Mouse (Mus musculus) embryo, embryonic 10 days (tissue): ENCODE measurements at regions not wholly inside any gene's neighbourhood (a gene's known extent, or its start where the extent isn't known, plus 50 kb on each side); places are given as distances from the start of the nearest gene placed in this dataset.
"Not testable (repeated sequence)": the region's sequence is repeated elsewhere in the genome, so short reads cannot be mapped to it uniquely, and the experiment has no call there.

Experiments
- DNase-seq: peaks from one replicate; pipeline ENCODE4 v3.0.0-alpha.2; 2015; ENCODE audit warnings: low spot score

- DNase-seq, result no peak
These were observed 61.0 kb downstream of the 4930474N05Rik start for GRCm38 (mm10) chr14:36155757-36156156.

GRCm38 (mm10) chr14:36156175-36156574 is 61.5 kb downstream of the 4930474N05Rik start:
- no peak for DNase-seq

DNA sequence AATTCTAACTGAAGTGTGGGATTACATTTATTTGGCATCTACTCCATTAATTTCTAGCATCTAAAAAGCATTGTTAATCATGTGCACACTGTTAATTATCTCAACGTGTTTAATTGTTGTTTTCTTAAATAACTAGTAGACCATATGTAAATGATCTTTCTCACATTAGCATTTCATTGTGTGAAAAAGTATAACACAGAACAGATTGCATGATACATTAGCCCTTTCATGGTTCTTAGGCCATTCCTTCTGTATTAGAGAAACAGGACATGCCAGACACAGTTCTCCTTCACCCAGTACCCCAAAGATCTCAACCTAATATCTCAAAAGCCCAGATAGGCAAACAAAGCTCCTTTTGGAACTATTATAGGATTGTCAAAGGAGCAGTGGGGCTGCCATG is 89.0 kb downstream of the 4930474N05Rik start:
- DNase-seq, result no peak

DNA sequence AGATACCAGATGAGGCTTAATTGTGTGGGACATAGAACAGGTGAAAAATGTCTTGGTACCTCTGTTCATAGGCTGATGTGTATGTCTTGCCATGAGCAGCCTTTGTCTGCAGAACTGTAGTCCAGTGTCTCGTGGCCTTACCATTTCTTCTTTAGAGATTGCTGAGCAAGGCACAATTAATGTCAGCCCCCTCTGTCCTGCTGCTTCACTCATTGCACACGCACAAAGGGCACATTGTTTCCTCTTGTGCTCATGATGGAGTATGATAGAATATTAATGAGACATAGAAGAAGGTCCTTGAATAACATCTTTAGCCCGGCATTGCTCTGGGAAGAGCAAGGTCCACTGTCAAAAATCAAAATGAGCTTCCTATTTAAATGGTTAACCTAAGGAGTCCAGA is 101.8 kb downstream of the 4930474N05Rik start:
- DNase-seq, result peak; percentile 6

GRCm38 (mm10) chr14:36198396-36198795 is 103.7 kb downstream of the 4930474N05Rik start:
- DNase-seq, result no peak

GRCm38 (mm10) chr14:36203855-36204254 is 109.1 kb downstream of the 4930474N05Rik start:
- DNase-seq, result no peak

- DNase-seq, result peak; percentile 82
These were observed 118.1 kb downstream of the 4930474N05Rik start for GRCm38 (mm10) chr14:36212830-36213229.

DNA sequence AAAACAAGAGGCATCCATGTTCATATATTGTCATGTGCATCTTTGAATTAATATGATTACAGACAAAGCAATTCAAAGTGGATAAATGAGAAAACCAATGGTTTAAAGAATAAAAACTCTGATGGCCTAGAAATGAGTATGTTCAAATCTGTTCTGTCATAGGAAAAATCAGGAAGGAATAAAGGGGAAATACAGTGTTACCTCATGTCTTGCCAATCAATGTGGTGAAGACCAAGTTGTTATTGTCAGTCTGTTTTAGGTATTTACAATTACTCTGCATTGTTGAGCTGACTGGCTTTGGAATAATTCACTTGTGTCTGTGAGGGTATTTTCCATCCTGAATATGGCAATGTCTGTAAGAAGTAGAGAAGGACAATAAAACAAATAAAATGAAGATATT is 151.1 kb downstream of the 4930474N05Rik start:
- DNase-seq, result no peak

GRCm38 (mm10) chr14:36262126-36262525 is 167.4 kb downstream of the 4930474N05Rik start:
- DNase-seq, result no peak

DNA sequence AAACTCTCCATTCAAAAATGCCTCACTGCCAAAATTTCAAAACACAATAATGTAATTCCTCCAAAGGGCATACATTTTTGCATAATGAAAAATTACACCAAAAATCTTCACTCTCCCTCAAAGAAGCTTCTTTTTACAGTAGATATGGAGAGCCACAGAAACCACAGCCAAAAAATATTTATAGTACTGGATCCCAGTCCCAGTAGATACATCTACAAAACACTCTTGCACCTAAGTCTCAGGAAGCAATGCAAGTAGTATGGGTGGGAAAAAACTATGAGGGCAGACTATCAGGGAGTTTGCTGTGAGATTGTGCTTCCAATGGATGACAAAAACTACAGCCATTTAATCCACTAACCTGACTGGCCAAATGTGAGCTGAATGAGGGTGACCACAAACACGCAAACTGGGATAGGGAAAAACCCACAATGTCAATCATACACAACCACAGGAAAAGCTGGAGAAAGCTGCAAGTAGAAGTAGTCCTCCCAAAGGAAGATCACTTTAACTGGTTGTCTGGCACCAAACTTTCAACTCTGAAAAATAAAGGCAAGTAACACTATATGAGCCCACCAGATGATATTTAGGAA is 189.2 kb downstream of the 4930474N05Rik start:
- no peak for DNase-seq

GRCm38 (mm10) chr14:36288697-36289286 is 194.1 kb downstream of the 4930474N05Rik start:
- no peak for DNase-seq

- no peak for DNase-seq
These were observed 215.6 kb downstream of the 4930474N05Rik start for GRCm38 (mm10) chr14:36310324-36310723.

GRCm38 (mm10) chr14:36314673-36315072 is 220.0 kb downstream of the 4930474N05Rik start:
- not testable (repeated sequence) for DNase-seq

DNA sequence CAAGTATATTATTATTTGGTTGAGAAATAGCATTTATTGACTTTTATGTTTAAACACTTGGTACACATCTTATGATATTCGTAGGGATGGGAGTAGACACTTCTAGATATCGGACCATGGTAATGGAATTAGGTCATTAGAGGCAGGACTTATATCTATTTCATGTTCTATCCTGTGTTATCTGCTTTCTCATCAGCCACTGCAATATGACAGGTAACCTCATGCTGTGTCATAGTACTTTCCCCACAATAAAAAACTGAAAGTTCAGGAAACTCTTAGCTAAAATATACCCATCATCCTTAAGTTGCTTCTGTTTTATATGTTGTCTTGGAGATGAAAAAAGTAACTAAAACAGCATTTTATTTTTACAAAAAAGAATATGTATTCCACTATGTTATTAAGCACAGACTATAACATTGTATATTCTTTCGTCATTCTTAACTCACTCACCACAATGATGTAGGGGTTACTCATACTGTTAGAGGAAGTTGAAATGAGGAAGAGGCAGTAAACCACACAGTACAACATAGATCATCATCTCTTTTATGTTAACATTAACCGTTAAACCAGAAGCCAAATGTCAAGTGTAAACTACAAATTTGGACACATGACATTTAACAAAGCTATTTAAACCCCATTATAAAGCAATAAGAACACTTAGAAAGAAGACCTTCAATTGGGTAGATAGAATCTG is 221.8 kb downstream of the 4930474N05Rik start:
- no peak for DNase-seq

DNA sequence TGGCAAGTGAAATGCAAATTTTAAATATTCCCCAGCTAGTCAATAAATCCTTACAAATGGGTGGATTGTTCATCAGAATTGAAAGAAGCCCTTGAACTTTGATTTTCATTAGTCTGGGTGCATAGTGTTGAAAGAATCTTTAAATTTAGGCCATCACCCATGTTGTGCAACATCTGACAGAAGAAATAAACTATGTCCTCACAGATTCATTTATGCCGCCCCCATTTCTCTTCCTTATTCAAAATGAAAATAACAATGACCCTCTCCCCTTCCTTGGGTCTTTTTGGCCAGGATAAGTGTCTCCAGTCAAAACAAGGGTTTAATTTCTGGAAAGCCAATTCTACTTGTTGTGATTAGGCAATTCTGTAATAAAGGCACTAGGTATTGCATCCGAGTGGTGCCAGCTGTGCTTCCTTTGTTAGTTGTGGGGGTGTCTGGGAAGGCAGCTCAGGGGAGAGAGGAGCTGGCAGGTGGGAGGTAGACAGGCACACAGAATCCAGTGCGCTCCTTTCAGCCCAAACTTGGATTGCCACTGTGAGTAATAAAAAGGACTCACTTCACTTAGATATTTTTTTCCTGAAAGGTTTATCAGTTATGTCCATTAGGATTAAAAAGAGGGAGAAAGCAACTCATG is 233.7 kb downstream of the 4930474N05Rik start:
- DNase-seq, result no peak

DNA sequence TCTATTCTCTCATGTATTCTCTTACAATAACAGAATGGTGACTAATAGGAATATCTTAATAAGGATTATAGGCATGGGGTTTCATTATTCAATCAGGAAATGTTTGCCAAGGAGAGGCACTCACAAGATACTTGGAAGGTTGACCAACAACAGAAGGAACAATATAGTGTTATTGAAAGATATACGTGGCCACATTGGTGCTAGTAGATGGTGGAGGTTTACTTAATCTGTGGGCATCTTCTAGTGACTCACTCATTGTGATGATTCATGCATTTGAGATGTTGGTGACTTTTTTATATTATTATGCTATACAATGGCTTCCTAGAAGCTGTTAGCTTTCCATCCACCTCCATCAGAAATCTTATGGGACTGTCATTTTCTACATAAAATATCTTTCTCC is 246.1 kb downstream of the 4930474N05Rik start:
- DNase-seq, result no peak
